Mouse (Mus musculus): ENCODE results near the gene Gna12. TPM values are rescaled to one million over a fixed set of nuclear protein-coding genes. Genes with fewer than 3 reads are reported as not detected.

Gene Gna12
- polyA plus RNA-seq, 1 experiment, result 49.5 TPM

- H3K27ac ChIP-seq (ENCODE audit: insufficient read depth, low read length), result no peak overlapping the region
- no peaks in the 10 kb centered on the region; the same call in 1 of the 2 replicates for H3K4me1 ChIP-seq (ENCODE audit: control insufficient read depth, insufficient read depth, low read length)
- H3K4me3 ChIP-seq (ENCODE audit: insufficient read depth, low read length), result no peak overlapping the region
- TF ChIP-seq POLR2A (IDR thresholded peaks at IDR 0.05; ENCODE audit: low read depth, low read length) (no peak), CTCF (IDR thresholded peaks at IDR 0.05; ENCODE audit: borderline replicate concordance, insufficient read depth, low read length) (no peak)
These were observed 77.6 kb downstream of the Gna12 start for GRCm38 (mm10) chr5:140752639-140753038.

GRCm38 (mm10) chr5:140752041-140752440, 78.2 kb downstream of the Gna12 start:
- Histone ChIP-seq H3K4me3 (ENCODE audit: insufficient read depth, low read length) (no peak overlapping the region), H3K27ac (ENCODE audit: insufficient read depth, low read length) (no peak overlapping the region), H3K4me1 (ENCODE audit: control insufficient read depth, insufficient read depth, low read length) (no peaks in the 10 kb centered on the region; the same call in 1 of the 2 replicates)
- TF ChIP-seq POLR2A (IDR thresholded peaks at IDR 0.05; ENCODE audit: low read depth, low read length) (no peak), CTCF (IDR thresholded peaks at IDR 0.05; ENCODE audit: borderline replicate concordance, insufficient read depth, low read length) (no peak)

GRCm38 (mm10) chr5:140750925-140751324, 79.3 kb downstream of the Gna12 start:
- H3K27ac ChIP-seq (ENCODE audit: insufficient read depth, low read length), result no peak overlapping the region
- H3K4me3 ChIP-seq (ENCODE audit: insufficient read depth, low read length), result no peak overlapping the region
- TF ChIP-seq POLR2A (IDR thresholded peaks at IDR 0.05; ENCODE audit: low read depth, low read length) (no peak), CTCF (IDR thresholded peaks at IDR 0.05; ENCODE audit: borderline replicate concordance, insufficient read depth, low read length) (no peak)
- H3K4me1 ChIP-seq (ENCODE audit: control insufficient read depth, insufficient read depth, low read length), result no peaks in the 10 kb centered on the region

GRCm38 (mm10) chr5:140749062-140749875, 81.0 kb downstream of the Gna12 start:
- no peaks in the 10 kb centered on the region for H3K4me1 ChIP-seq (ENCODE audit: control insufficient read depth, insufficient read depth, low read length)
- no peak overlapping the region for H3K27ac ChIP-seq (ENCODE audit: insufficient read depth, low read length)
- TF ChIP-seq CTCF (IDR thresholded peaks at IDR 0.05; ENCODE audit: borderline replicate concordance, insufficient read depth, low read length), result peak; percentile 90
- TF ChIP-seq POLR2A (IDR thresholded peaks at IDR 0.05; ENCODE audit: low read depth, low read length), result peak; percentile 48; the same call in 1 of the 2 replicates
- H3K4me3 ChIP-seq (ENCODE audit: insufficient read depth, low read length), result no peak overlapping the region

- no peaks in the 10 kb centered on the region for H3K4me1 ChIP-seq (ENCODE audit: control insufficient read depth, insufficient read depth, low read length)
- no peak overlapping the region for H3K4me3 ChIP-seq (ENCODE audit: insufficient read depth, low read length)
- H3K27ac ChIP-seq (ENCODE audit: insufficient read depth, low read length), result no peak overlapping the region
- TF ChIP-seq CTCF (IDR thresholded peaks at IDR 0.05; ENCODE audit: borderline replicate concordance, insufficient read depth, low read length) (no peak), POLR2A (IDR thresholded peaks at IDR 0.05; ENCODE audit: low read depth, low read length) (no peak)
These were observed 81.8 kb downstream of the Gna12 start for GRCm38 (mm10) chr5:140748425-140748824.

GRCm38 (mm10) chr5:140743706-140744131, 86.5 kb downstream of the Gna12 start:
- no peak overlapping the region for H3K27ac ChIP-seq (ENCODE audit: insufficient read depth, low read length)
- TF ChIP-seq CTCF (IDR thresholded peaks at IDR 0.05; ENCODE audit: borderline replicate concordance, insufficient read depth, low read length), result no peak
- no peak for TF ChIP-seq POLR2A (IDR thresholded peaks at IDR 0.05; ENCODE audit: low read depth, low read length)
- no peaks in the 10 kb centered on the region for H3K4me1 ChIP-seq (ENCODE audit: control insufficient read depth, insufficient read depth, low read length)
- H3K4me3 ChIP-seq (ENCODE audit: insufficient read depth, low read length), result no peak overlapping the region

- H3K27ac ChIP-seq (ENCODE audit: insufficient read depth, low read length), result no peak overlapping the region
- no peaks in the 10 kb centered on the region for H3K4me1 ChIP-seq (ENCODE audit: control insufficient read depth, insufficient read depth, low read length)
- TF ChIP-seq POLR2A (IDR thresholded peaks at IDR 0.05; ENCODE audit: low read depth, low read length) (no peak), CTCF (IDR thresholded peaks at IDR 0.05; ENCODE audit: borderline replicate concordance, insufficient read depth, low read length) (no peak)
- no peak overlapping the region for H3K4me3 ChIP-seq (ENCODE audit: insufficient read depth, low read length)
These were observed 88.4 kb downstream of the Gna12 start for GRCm38 (mm10) chr5:140741877-140742276.

- H3K4me3 ChIP-seq (ENCODE audit: insufficient read depth, low read length), result no peak overlapping the region
- H3K27ac ChIP-seq (ENCODE audit: insufficient read depth, low read length), result no peak overlapping the region
- TF ChIP-seq POLR2A (IDR thresholded peaks at IDR 0.05; ENCODE audit: low read depth, low read length), result no peak
- TF ChIP-seq CTCF (IDR thresholded peaks at IDR 0.05; ENCODE audit: borderline replicate concordance, insufficient read depth, low read length), result no peak
- H3K4me1 ChIP-seq (ENCODE audit: control insufficient read depth, insufficient read depth, low read length), result no peaks in the 10 kb centered on the region
These were observed 89.2 kb downstream of the Gna12 start for GRCm38 (mm10) chr5:140741040-140741439.

- no peak overlapping the region for H3K27ac ChIP-seq (ENCODE audit: insufficient read depth, low read length)
- TF ChIP-seq CTCF (IDR thresholded peaks at IDR 0.05; ENCODE audit: borderline replicate concordance, insufficient read depth, low read length) (no peak), POLR2A (IDR thresholded peaks at IDR 0.05; ENCODE audit: low read depth, low read length) (no peak)
These were observed 90.4 kb downstream of the Gna12 start for GRCm38 (mm10) chr5:140739813-140740212.

GRCm38 (mm10) chr5:140736166-140736565, 94.1 kb downstream of the Gna12 start:
- Histone ChIP-seq H3K27ac (ENCODE audit: insufficient read depth, low read length) (no peak overlapping the region), H3K4me1 (ENCODE audit: control insufficient read depth, insufficient read depth, low read length) (no peaks in the 10 kb centered on the region), H3K4me3 (ENCODE audit: insufficient read depth, low read length) (no peak overlapping the region)
- TF ChIP-seq CTCF (IDR thresholded peaks at IDR 0.05; ENCODE audit: borderline replicate concordance, insufficient read depth, low read length) (no peak), POLR2A (IDR thresholded peaks at IDR 0.05; ENCODE audit: low read depth, low read length) (no peak)

More at GRCm38 (mm10) chr5:140739813-140740212, 90.4 kb downstream of the Gna12 start:
- Histone ChIP-seq H3K4me3 (ENCODE audit: insufficient read depth, low read length) (no peak overlapping the region), H3K4me1 (ENCODE audit: control insufficient read depth, insufficient read depth, low read length) (no peaks in the 10 kb centered on the region)
